Mouse (Mus musculus) G1E (cell line): ENCODE data around the gene Scand1. TPM values are rescaled to one million over a fixed set of nuclear protein-coding genes. Genes with fewer than 3 reads are reported as not detected.

Experiments
- ATAC-seq: 2 replicates; pipeline ENCODE4 v1.8.0; 2016; ENCODE audit warnings: mild to moderate bottlenecking; ENCODE audit not compliant: insufficient number of reproducible peaks, poor library complexity, low FRiP score, severe bottlenecking; ENCODE audit errors: extremely low read depth
- DNase-seq: peaks from one replicate; pipeline ENCODE4 v3.0.0; 2012; ENCODE audit warnings: low spot score
- H3K27me3 ChIP-seq: 2 replicates; pipeline ENCODE4 v1.6.1; 2012; ENCODE audit warnings: mild to moderate bottlenecking, low read length, inconsistent platforms; ENCODE audit not compliant: insufficient read depth
- H3K36me3 ChIP-seq: replicated peaks from 2 replicates; pipeline ENCODE3; 2012; ENCODE audit warnings: mild to moderate bottlenecking, inconsistent platforms
- H3K4me1 ChIP-seq: 2 replicates; pipeline ENCODE4 v1.6.1; 2012; ENCODE audit warnings: low read depth, low read length, inconsistent platforms, mixed read lengths; ENCODE audit not compliant: insufficient read depth
- H3K4me3 ChIP-seq: 2 replicates; pipeline ENCODE4 v1.5.1; 2012; ENCODE audit warnings: low read depth, mild to moderate bottlenecking, inconsistent platforms, low read length, moderate library complexity, mixed read lengths
- H3K9me3 ChIP-seq: replicated peaks from 2 replicates; pipeline ENCODE4 v1.6.1; 2012; ENCODE audit warnings: inconsistent platforms
- CTCF ChIP-seq: IDR thresholded peaks from 2 replicates; pipeline ENCODE4 v1.5.1; 2012; ENCODE audit warnings: low read depth, low read length, inconsistent platforms, mixed read lengths
- GATA1 ChIP-seq: IDR thresholded peaks from 2 replicates; pipeline ENCODE4 v1.6.1; 2012; ENCODE audit warnings: borderline replicate concordance, low read length, inconsistent platforms, mixed read lengths
- GATA2 ChIP-seq: IDR thresholded peaks from 2 replicates; pipeline ENCODE4 v1.6.1; 2012; ENCODE audit warnings: low read depth, low read length, inconsistent platforms, borderline replicate concordance
- POLR2AphosphoS5 ChIP-seq: IDR thresholded peaks from 2 replicates; pipeline ENCODE4 v1.6.1; 2012; ENCODE audit warnings: low read depth, low read length, inconsistent platforms; ENCODE audit not compliant: insufficient replicate concordance
- TAL1 ChIP-seq: conservative IDR thresholded peaks from 2 replicates; pipeline ENCODE4 v1.6.1; 2012; ENCODE audit warnings: low read depth, low read length, inconsistent platforms, mixed read lengths
- polyA plus RNA-seq: library from polyadenylated mRNA; stranded (reverse); fragments of >175 nt; gene quantifications from 2 replicates; pipeline ENCODE4 v1.2.3, GENCODE M21; 2012
- total RNA-seq, 2 experiments: library from RNA; stranded (forward) in 1 of 2; stranded (reverse) in 1 of 2; fragments of 200-1000 nt in 1 of 2; fragments of >200 nt in 1 of 2; fragmentation: Nextera tagmentation in 1 of 2; gene quantifications; 2 replicates each; pipeline ENCODE4 v1.2.3; 2014 to 2017

The Scand1 gene
- total and polyA plus RNA-seq, 3 experiments, result 11.6 to 844 (median 243) TPM

- Histone ChIP-seq H3K4me1 (peaks cover 4% of the 10 kb centered on the region), H3K36me3 (peaks cover 23% of the 10 kb centered on the region), H3K27me3 (no peaks in the 10 kb centered on the region), H3K9me3 (no peaks in the 10 kb centered on the region), H3K4me3 (no peak overlapping the region)
- ATAC-seq (no peak), DNase-seq (peak; percentile 27)
- TF ChIP-seq TAL1, result no peak
- TF ChIP-seq POLR2AphosphoS5, result no peak
- TF ChIP-seq GATA2, result no peak
- no peak for TF ChIP-seq GATA1
- TF ChIP-seq CTCF, result no peak
These were observed 32.5 kb upstream of the Scand1 start for GRCm38 (mm10) chr2:156344775-156345532.

GRCm38 (mm10) chr2:156340078-156340477 is 27.6 kb upstream of the Scand1 start:
- Histone ChIP-seq H3K4me3 (no peak overlapping the region), H3K27me3 (no peaks in the 10 kb centered on the region), H3K4me1 (peaks cover 4% of the 10 kb centered on the region), H3K36me3 (peaks cover 42% of the 10 kb centered on the region), H3K9me3 (no peaks in the 10 kb centered on the region)
- TF ChIP-seq CTCF (no peak), POLR2AphosphoS5 (no peak), GATA1 (no peak), GATA2 (no peak), TAL1 (no peak)
- no peak for ATAC-seq
- no peak for DNase-seq

- Histone ChIP-seq H3K4me1 (peaks cover 8% of the 10 kb centered on the region; the same call in 1 of the 2 replicates), H3K27me3 (no peaks in the 10 kb centered on the region), H3K4me3 (no peak overlapping the region), H3K36me3 (peaks cover 16% of the 10 kb centered on the region), H3K9me3 (peaks cover 5% of the 10 kb centered on the region)
- DNase-seq (no peak), ATAC-seq (no peak)
- TF ChIP-seq TAL1 (no peak), GATA2 (no peak), GATA1 (no peak), POLR2AphosphoS5 (no peak), CTCF (no peak)
These were observed 19.0 kb upstream of the Scand1 start for GRCm38 (mm10) chr2:156331446-156331965.

- Histone ChIP-seq H3K4me3 (no peak overlapping the region), H3K9me3 (peaks cover 5% of the 10 kb centered on the region), H3K4me1 (peaks cover 13% of the 10 kb centered on the region; the same call in 1 of the 2 replicates), H3K27me3 (no peaks in the 10 kb centered on the region), H3K36me3 (peaks cover 16% of the 10 kb centered on the region)
- DNase-seq, result no peak
- ATAC-seq, result no peak
- TF ChIP-seq GATA2 (no peak), GATA1 (no peak), POLR2AphosphoS5 (no peak), TAL1 (no peak), CTCF (no peak)
These were observed 18.2 kb upstream of the Scand1 start for GRCm38 (mm10) chr2:156330681-156331080.

DNA sequence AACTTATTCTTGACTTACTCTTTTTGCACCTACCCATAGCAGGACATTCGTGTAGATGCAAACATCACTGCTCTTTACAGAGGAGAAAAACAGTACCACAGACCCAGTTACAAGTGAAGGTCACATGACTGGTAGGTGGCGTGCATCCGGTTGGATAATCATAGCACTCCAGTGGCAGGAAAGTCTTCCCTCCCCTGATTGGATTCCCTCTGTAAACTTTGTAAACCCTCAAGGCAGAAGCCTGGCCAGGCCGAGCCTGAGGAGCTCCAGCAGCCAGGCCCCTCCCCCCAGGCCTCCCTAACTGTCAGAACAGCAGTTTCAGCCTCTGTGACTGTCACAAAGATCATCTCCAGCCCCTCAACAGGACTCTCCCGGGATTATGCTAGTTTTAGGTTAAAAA is 12.2 kb upstream of the Scand1 start:
- H3K27me3 ChIP-seq, result no peaks in the 10 kb centered on the region
- TF ChIP-seq CTCF, result no peak
- TF ChIP-seq GATA2, result no peak
- TF ChIP-seq GATA1, result no peak
- no peak for TF ChIP-seq TAL1
- peaks cover 49% of the 10 kb centered on the region for H3K4me1 ChIP-seq
- H3K9me3 ChIP-seq, result peaks cover 14% of the 10 kb centered on the region
- ATAC-seq (peak; percentile 54), DNase-seq (peak; percentile 62)
- H3K4me3 ChIP-seq, result peak overlapping the region; percentile 60; the same call in 1 of the 2 replicates
- H3K36me3 ChIP-seq, result peaks cover 30% of the 10 kb centered on the region

DNA sequence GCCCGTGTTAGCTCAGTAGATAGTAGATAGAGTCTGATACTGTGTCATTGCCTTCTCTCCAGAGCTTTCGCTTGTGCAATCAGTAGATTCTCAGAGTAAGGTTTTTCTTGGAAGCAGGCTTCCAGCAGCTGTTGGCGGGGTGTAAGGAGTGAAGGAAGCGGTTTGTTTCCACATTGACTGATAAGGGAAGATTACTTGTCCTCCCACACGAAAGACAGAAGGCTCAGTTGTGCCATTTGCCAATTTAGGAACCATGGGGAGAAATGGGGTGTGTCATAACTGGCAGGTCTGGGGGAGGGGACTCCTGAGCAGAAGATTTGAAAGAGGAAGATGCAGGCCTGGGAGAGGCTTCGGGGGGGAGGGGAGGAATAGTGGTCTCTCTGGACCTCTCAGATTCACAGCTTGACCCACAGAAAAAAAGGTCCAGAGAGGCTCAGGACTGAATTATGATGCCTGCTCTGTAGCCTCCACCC is 11.6 kb upstream of the Scand1 start:
- no peaks in the 10 kb centered on the region for H3K27me3 ChIP-seq
- TF ChIP-seq POLR2AphosphoS5, result no peak
- peak; percentile 42; the same call in 1 of the 2 replicates for TF ChIP-seq TAL1
- peaks cover 49% of the 10 kb centered on the region for H3K4me1 ChIP-seq
- H3K9me3 ChIP-seq, result peaks cover 11% of the 10 kb centered on the region
- ATAC-seq (peak; percentile 82), DNase-seq (peak; percentile 83)
- peaks cover 35% of the 10 kb centered on the region for H3K36me3 ChIP-seq
- H3K4me3 ChIP-seq, result peak overlapping the region; percentile 60; the same call in 1 of the 2 replicates

DNA sequence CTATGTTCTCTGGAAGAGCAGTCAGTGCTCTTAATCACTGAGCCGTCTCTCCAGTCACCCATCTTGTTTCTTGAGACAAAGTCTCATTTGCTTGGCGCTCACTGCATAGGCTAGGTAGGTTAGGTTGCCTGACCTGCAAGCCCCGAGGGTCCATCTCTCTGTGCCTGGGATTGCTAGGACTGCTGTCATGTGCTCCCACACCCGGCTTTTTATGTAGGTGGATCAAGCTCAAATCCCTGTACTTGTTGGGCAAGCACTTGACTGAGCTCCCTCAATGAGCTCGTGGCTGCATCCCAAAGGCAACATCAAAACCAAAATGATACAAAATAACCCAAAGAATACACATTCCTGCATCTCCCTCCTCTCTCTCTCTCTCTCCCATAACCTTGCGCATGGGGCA is 9.0 kb upstream of the Scand1 start:
- H3K27me3 ChIP-seq, result no peaks in the 10 kb centered on the region
- H3K4me1 ChIP-seq, result peaks cover 42% of the 10 kb centered on the region
- H3K9me3 ChIP-seq, result peaks cover 8% of the 10 kb centered on the region
- H3K36me3 ChIP-seq, result peaks cover 37% of the 10 kb centered on the region
- no peak overlapping the region for H3K4me3 ChIP-seq
- no peak for ATAC-seq
- TF ChIP-seq GATA2 (no peak), GATA1 (no peak)
- DNase-seq, result no peak
